27 mouse cellular contexts compared by ENCODE assay signal in genomic region chr10:28721828-28722227, GRCm38 (mm10). TPM values are rescaled to one million over a fixed set of nuclear protein-coding genes. Genes with fewer than 3 reads are reported as not detected.
"Had no signal": no experiment of that assay in that cellular context is flagged by ENCODE, and none has a peak within 500 bp of the region (broad histone marks: within the 10 kb centered on the region; RNA-seq: fewer than 3 reads in every experiment).

No protein-coding gene starts in this region.

- H3K36me3 ChIP-seq: liver, embryonic 15.5 days; lung, embryonic 15.5 days; midbrain, embryonic 10.5 days; neural tube, embryonic 13.5 days; stomach, embryonic 15.5 days had no signal

- H3K9ac ChIP-seq: liver, embryonic 15.5 days; lung, embryonic 15.5 days; neural tube, embryonic 13.5 days; stomach, embryonic 15.5 days had no signal

- H3K4me2 ChIP-seq: liver, embryonic 11.5 days; liver, embryonic 15.5 days; lung, embryonic 15.5 days; neural tube, embryonic 13.5 days; stomach, embryonic 15.5 days had no signal

- H3K9me3 ChIP-seq: liver, embryonic 15.5 days; lung, embryonic 15.5 days; megakaryocyte, embryonic 14.5 days; midbrain, embryonic 10.5 days; neural tube, embryonic 13.5 days; stomach, embryonic 15.5 days had no signal

- H3K27ac ChIP-seq: kidney, postnatal 0 days; liver, embryonic 15.5 days; lung, embryonic 15.5 days; midbrain, embryonic 10.5 days; neural tube, embryonic 13.5 days; stomach, embryonic 15.5 days had no signal

- H3K27me3 ChIP-seq: liver, embryonic 15.5 days; lung, embryonic 15.5 days; megakaryocyte, embryonic 14.5 days; neural tube, embryonic 13.5 days; stomach, embryonic 15.5 days had no signal

- H3K4me3 ChIP-seq: liver, embryonic 15.5 days; lung, embryonic 15.5 days; megakaryocyte, embryonic 14.5 days; midbrain, embryonic 10.5 days; myocyte; neural tube, embryonic 13.5 days; stomach, embryonic 15.5 days had no signal

- H3K4me1 ChIP-seq: liver, embryonic 15.5 days; midbrain, embryonic 10.5 days; neural tube, embryonic 13.5 days; stomach, embryonic 15.5 days had no signal

- ATAC-seq: intestine, postnatal 0 days had no signal

- DNase-seq: kidney, adult 2 months; kidney, postnatal 25 days; lung, adult 18-20 months; lung, postnatal 10 days; lung, postnatal 36 days; retina, postnatal 1 day; right cerebral cortex, postnatal 25 days; spleen, adult 18-20 months; thymus, adult 2 months; thymus, postnatal 14 days; thymus, postnatal 4 days had no signal

RNA-seq across cellular contexts. Expression of gene Themis, which starts 53.7 kb away (rescaled TPM):
- total RNA-seq: layer of hippocampus, postnatal 14 days; left cerebral cortex, postnatal 36 days had no signal
- polyA plus RNA-seq: intestine, embryonic 14.5 days; kidney, embryonic 14.5 days; kidney, postnatal 0 days; limb, embryonic 11.5 days; liver, embryonic 11.5 days; liver, embryonic 15.5 days; midbrain, embryonic 10.5 days; neural tube, embryonic 13.5 days; testis, adult 2 months had no signal
